Mouse (Mus musculus) brain, embryonic 14.5 days (tissue): ENCODE data around the gene Ncor1.

Source experiments
- CTCF ChIP-seq: fragments of 200-500 bp; IDR thresholded peaks from 2 replicates; pipeline ENCODE4 v1.5.1; 2012; ENCODE audit warnings: inconsistent platforms, mild to moderate bottlenecking, moderate library complexity, borderline replicate concordance; ENCODE audit not compliant: insufficient read depth, insufficient read length; ENCODE audit errors: extremely low read depth
- POLR2A ChIP-seq: fragments of 200-500 bp; IDR thresholded peaks from 2 replicates; pipeline ENCODE4 v1.6.1; 2012; ENCODE audit warnings: mild to moderate bottlenecking, inconsistent platforms, borderline replicate concordance; ENCODE audit not compliant: poor library complexity, insufficient read depth, insufficient read length, severe bottlenecking; ENCODE audit errors: extremely low read depth

GRCm38 (mm10) chr11:62369924-62370323, 88.4 kb downstream of the Ncor1 start:
- TF ChIP-seq POLR2A (no peak), CTCF (no peak)
